In the genomic region with DNA sequence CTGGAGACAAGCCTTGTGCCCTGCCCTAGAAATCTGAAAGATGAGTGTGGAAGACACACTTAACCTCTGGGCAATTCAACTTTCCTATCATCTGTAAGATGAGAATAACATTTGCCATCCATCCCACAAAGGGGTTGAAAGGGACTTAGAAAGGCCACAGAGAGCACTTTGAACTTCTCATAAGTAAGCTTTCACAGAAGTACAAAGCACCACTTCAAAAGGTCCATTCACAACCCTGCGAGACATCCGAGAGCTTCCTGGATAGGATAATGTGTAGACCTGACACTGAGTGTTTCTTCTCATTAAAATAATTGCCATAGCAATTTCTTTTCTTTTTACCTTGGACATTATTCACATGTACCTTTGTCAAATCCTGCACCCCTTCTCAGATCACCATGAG, we compare ENCODE assay signal across 28 mouse cellular contexts.
DNase-seq lines count a peak whose midpoint lies in the region; ATAC-seq lines count a peak whose summit lies in the region.
"Had no signal": no experiment of that assay in that cellular context is flagged by ENCODE, and none has a peak within 500 bp of the region (broad histone marks: within the 10 kb centered on the region; RNA-seq: fewer than 3 reads in every experiment).

No protein-coding gene starts in this region.

- peak; percentile 27 for DNase-seq in embryo, embryonic 10 days (ENCODE audit: low spot score)
- DNase-seq in embryo, embryonic 9.5 days (ENCODE audit: extremely low spot score), result no peak
- no peak for DNase-seq in midbrain, embryonic 11.5 days (ENCODE audit: low spot score, missing footprints)
- DNase-seq in midbrain, embryonic 10.5 days (ENCODE audit: low spot score), result no peak
- DNase-seq in midbrain, embryonic 14.5 days, result no peak
- DNase-seq in mesoderm, embryonic 11.5 days (ENCODE audit: low read depth, low spot score), result peak; percentile 25
- no peak for DNase-seq in thymus, postnatal 36 days
- DNase-seq: adrenal gland, postnatal 10 days; adrenal gland, postnatal 36 days; cerebellum, adult 11-12 months; cerebellum, adult 8-10 months; cerebellum, postnatal 10 days; cerebellum, postnatal 36 days; gastrocnemius, postnatal 25 days; heart, adult 18-20 months; heart, postnatal 10 days; heart, postnatal 36 days had no signal

- no peak overlapping the region for H3K4me2 ChIP-seq in midbrain, embryonic 11.5 days
- H3K4me2 ChIP-seq in midbrain, embryonic 16.5 days (ENCODE audit: low read length), result no peak overlapping the region
- H3K4me2 ChIP-seq in midbrain, embryonic 14.5 days (ENCODE audit: low read length), result no peak overlapping the region
- H3K4me2 ChIP-seq: embryonic facial prominence, embryonic 12.5 days; embryonic facial prominence, embryonic 15.5 days; heart, embryonic 12.5 days; heart, embryonic 15.5 days; hindbrain, embryonic 14.5 days had no signal

- no peaks in the 10 kb centered on the region for H3K36me3 ChIP-seq in midbrain, embryonic 11.5 days (ENCODE audit: control insufficient read depth, insufficient read depth, low read length)
- no peaks in the 10 kb centered on the region for H3K36me3 ChIP-seq in midbrain, embryonic 10.5 days
- H3K36me3 ChIP-seq in midbrain, embryonic 16.5 days (ENCODE audit: control insufficient read depth, insufficient read depth, low read length), result no peaks in the 10 kb centered on the region
- no peaks in the 10 kb centered on the region for H3K36me3 ChIP-seq in midbrain, embryonic 14.5 days (ENCODE audit: control insufficient read depth, insufficient read depth, low read length)
- H3K36me3 ChIP-seq: embryonic facial prominence, embryonic 12.5 days; embryonic facial prominence, embryonic 15.5 days; heart, embryonic 12.5 days; heart, embryonic 15.5 days; hindbrain, embryonic 10.5 days had no signal

- H3K9me3 ChIP-seq in midbrain, embryonic 11.5 days (ENCODE audit: control insufficient read depth, low read length), result no peaks in the 10 kb centered on the region
- no peaks in the 10 kb centered on the region for H3K9me3 ChIP-seq in midbrain, embryonic 10.5 days (replicated peaks)
- 0 out of 2 replicates have a peak, but pooled peaks cover 3% of the 10 kb centered on the region for H3K9me3 ChIP-seq in midbrain, embryonic 16.5 days (replicated peaks; ENCODE audit: control insufficient read depth, low read length, poor library complexity, severe bottlenecking)
- no peaks in the 10 kb centered on the region for H3K9me3 ChIP-seq in midbrain, embryonic 14.5 days (ENCODE audit: control insufficient read depth, low read length)
- H3K9me3 ChIP-seq: embryonic facial prominence, embryonic 12.5 days; embryonic facial prominence, embryonic 15.5 days; heart, embryonic 12.5 days; heart, embryonic 15.5 days; hindbrain, embryonic 10.5 days had no signal

- H3K27ac ChIP-seq in midbrain, embryonic 11.5 days (ENCODE audit: low read depth, low read length), result no peak overlapping the region
- H3K27ac ChIP-seq in midbrain, embryonic 10.5 days (replicated peaks), result no peak overlapping the region
- H3K27ac ChIP-seq in midbrain, embryonic 16.5 days (ENCODE audit: low read length), result no peak overlapping the region
- H3K27ac ChIP-seq in midbrain, embryonic 14.5 days (replicated peaks; ENCODE audit: low read depth, low read length), result no peak overlapping the region
- H3K27ac ChIP-seq: embryonic facial prominence, embryonic 12.5 days; embryonic facial prominence, embryonic 15.5 days; heart, embryonic 15.5 days; hindbrain, embryonic 10.5 days; hindbrain, embryonic 14.5 days; hindbrain, postnatal 0 days had no signal

- no peaks in the 10 kb centered on the region; the same call in 1 of the 2 replicates for H3K4me1 ChIP-seq in midbrain, embryonic 11.5 days (ENCODE audit: control insufficient read depth, insufficient read depth, low read length)
- peaks cover 31% of the 10 kb centered on the region for H3K4me1 ChIP-seq in midbrain, embryonic 10.5 days
- no peaks in the 10 kb centered on the region for H3K4me1 ChIP-seq in midbrain, embryonic 16.5 days (ENCODE audit: control insufficient read depth, insufficient read depth, low read length)
- peaks cover 4% of the 10 kb centered on the region; the same call in 1 of the 2 replicates for H3K4me1 ChIP-seq in midbrain, embryonic 14.5 days (ENCODE audit: control insufficient read depth, insufficient read depth, low read length)
- H3K4me1 ChIP-seq: embryonic facial prominence, embryonic 12.5 days; embryonic facial prominence, embryonic 15.5 days; heart, embryonic 12.5 days; heart, embryonic 15.5 days had no signal

- ATAC-seq in midbrain, embryonic 11.5 days (ENCODE audit: low FRiP score), result peak; percentile 56; the same call in 1 of the 2 replicates
- ATAC-seq in midbrain, embryonic 16.5 days, result peak; percentile 25; the same call in 1 of the 2 replicates
- ATAC-seq in midbrain, embryonic 14.5 days (ENCODE audit: low FRiP score, low TSS enrichment), result no peak
- ATAC-seq: activated CD4-positive, CD25-positive, alpha-beta regulatory T cell, adult 4 months; hindbrain, postnatal 0 days; inflammation-experienced regulatory T-cells, adult 6 months; intestine, embryonic 16.5 days had no signal

- H3K27me3 ChIP-seq in midbrain, embryonic 11.5 days (ENCODE audit: control insufficient read depth, insufficient read depth, low read length), result no peaks in the 10 kb centered on the region
- H3K27me3 ChIP-seq in midbrain, embryonic 10.5 days (ENCODE audit: low read depth, poor library complexity, severe bottlenecking), result no peaks in the 10 kb centered on the region
- no peaks in the 10 kb centered on the region for H3K27me3 ChIP-seq in midbrain, embryonic 16.5 days (ENCODE audit: control insufficient read depth, insufficient read depth, low read depth, low read length)
- H3K27me3 ChIP-seq in midbrain, embryonic 14.5 days (ENCODE audit: control insufficient read depth, insufficient read depth, low read length), result no peaks in the 10 kb centered on the region
- H3K27me3 ChIP-seq: embryonic facial prominence, embryonic 12.5 days; embryonic facial prominence, embryonic 15.5 days; heart, embryonic 12.5 days; heart, embryonic 15.5 days had no signal

- no peak overlapping the region for H3K9ac ChIP-seq in midbrain, embryonic 11.5 days (ENCODE audit: low read length)
- no peak overlapping the region for H3K9ac ChIP-seq in midbrain, embryonic 16.5 days (ENCODE audit: low read depth, low read length)
- no peak overlapping the region for H3K9ac ChIP-seq in midbrain, embryonic 14.5 days (replicated peaks; ENCODE audit: low read length)
- H3K9ac ChIP-seq: embryonic facial prominence, embryonic 12.5 days; embryonic facial prominence, embryonic 15.5 days; heart, embryonic 12.5 days; heart, embryonic 15.5 days; hindbrain, embryonic 14.5 days had no signal

- WGBS in midbrain, embryonic 11.5 days, result 30% methylated on average over 2 of the region's 2 CpGs
- WGBS in midbrain, embryonic 10.5 days, result 29% methylated on average over 2 of the region's 2 CpGs
- WGBS in midbrain, embryonic 16.5 days, result 27% methylated on average over 2 of the region's 2 CpGs
- WGBS in midbrain, embryonic 14.5 days, result 21% methylated on average over 2 of the region's 2 CpGs

- no peak overlapping the region for H3K4me3 ChIP-seq in midbrain, embryonic 11.5 days (ENCODE audit: low read depth, low read length)
- H3K4me3 ChIP-seq in midbrain, embryonic 10.5 days, result no peak overlapping the region
- no peak overlapping the region for H3K4me3 ChIP-seq in midbrain, embryonic 16.5 days (ENCODE audit: low read depth, low read length)
- H3K4me3 ChIP-seq in midbrain, embryonic 14.5 days (replicated peaks; ENCODE audit: low read depth, low read length), result no peak overlapping the region
- H3K4me3 ChIP-seq: embryonic facial prominence, embryonic 12.5 days; embryonic facial prominence, embryonic 15.5 days; heart, embryonic 12.5 days; heart, embryonic 15.5 days; hindbrain, embryonic 10.5 days had no signal

Comparison
In these comparisons a context has a peak if more than half of its experiments do, and no peak if none do; other contexts are left out.
1. DNase-seq: peak in embryo, embryonic 10 days (single experiment) and mesoderm, embryonic 11.5 days (single experiment); none in embryo, embryonic 9.5 days (single experiment), midbrain, embryonic 11.5 days (single experiment), midbrain, embryonic 10.5 days (single experiment), midbrain, embryonic 14.5 days (single experiment) and thymus, postnatal 36 days (0 of 2).